Mouse (Mus musculus): Measurements from ENCODE around the gene Htra1.

The Htra1 gene

GRCm38 (mm10) chr7:131027557-131027956 lies 91.6 kb downstream of the Htra1 start:
- no peak for DNase-seq

GRCm38 (mm10) chr7:131031755-131032154 lies 95.8 kb downstream of the Htra1 start, which contains the start of gene Dmbt1:
Gene Dmbt1, plus strand, starts transcription at chr7:131032053.
- no peak for DNase-seq
